Mouse (Mus musculus): ENCODE measurements around the gene Cpa1. TPM values are rescaled to one million over a fixed set of nuclear protein-coding genes. Genes with fewer than 3 reads are reported as not detected.

The Cpa1 gene
- polyA plus RNA-seq, 2 experiments = 1.3 to 1.4 TPM

DNA sequence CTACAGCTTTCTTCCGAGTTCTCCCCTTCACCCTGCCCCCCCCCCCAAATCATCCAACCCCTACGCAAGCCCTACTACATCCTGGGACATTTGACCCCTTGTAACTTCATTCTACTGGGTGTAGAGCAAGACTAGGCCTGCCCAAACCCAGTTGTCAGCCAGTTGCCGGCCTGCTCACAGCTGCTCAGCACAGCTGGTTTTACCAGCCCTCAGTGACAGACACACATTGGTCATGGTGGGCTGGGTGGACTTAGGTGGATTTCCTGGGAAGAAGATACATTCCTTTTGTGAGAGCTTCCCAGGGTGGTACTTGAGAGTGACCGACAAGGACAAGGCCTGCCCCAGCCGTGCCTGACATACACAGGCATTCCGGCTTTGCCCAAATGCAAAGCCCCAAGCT is 18.0 kb upstream of the Cpa1 start:
- Histone ChIP-seq H3K27me3 (ENCODE audit: control insufficient read depth, insufficient read depth, low read length) (no peaks in the 10 kb centered on the region), H3K4me3 (replicated peaks; ENCODE audit: low read length) (no peak overlapping the region), H3K9ac (ENCODE audit: low read depth, low read length, severe bottlenecking) (no peak overlapping the region), H3K4me1 (ENCODE audit: control insufficient read depth, insufficient read depth, low read length) (peaks cover 31% of the 10 kb centered on the region), H3K36me3 (ENCODE audit: control insufficient read depth, insufficient read depth, low read length) (no peaks in the 10 kb centered on the region), H3K4me2 (replicated peaks; ENCODE audit: low read depth, low read length, severe bottlenecking) (no peak overlapping the region), H3K27ac (replicated peaks; ENCODE audit: low read depth, low read length) (no peak overlapping the region), H3K9me3 (ENCODE audit: control insufficient read depth, low read length) (no peaks in the 10 kb centered on the region)
- DNase-seq (ENCODE audit: low spot score) (no peak), ATAC-seq (ENCODE audit: low FRiP score, low read depth) (peak; percentile 76)
- TF ChIP-seq POLR2A (IDR thresholded peaks at IDR 0.05; ENCODE audit: borderline replicate concordance, extremely low read depth, insufficient read depth, insufficient read length) = no peak
- WGBS = 76% methylated on average over 6 of the region's 6 CpGs

DNA sequence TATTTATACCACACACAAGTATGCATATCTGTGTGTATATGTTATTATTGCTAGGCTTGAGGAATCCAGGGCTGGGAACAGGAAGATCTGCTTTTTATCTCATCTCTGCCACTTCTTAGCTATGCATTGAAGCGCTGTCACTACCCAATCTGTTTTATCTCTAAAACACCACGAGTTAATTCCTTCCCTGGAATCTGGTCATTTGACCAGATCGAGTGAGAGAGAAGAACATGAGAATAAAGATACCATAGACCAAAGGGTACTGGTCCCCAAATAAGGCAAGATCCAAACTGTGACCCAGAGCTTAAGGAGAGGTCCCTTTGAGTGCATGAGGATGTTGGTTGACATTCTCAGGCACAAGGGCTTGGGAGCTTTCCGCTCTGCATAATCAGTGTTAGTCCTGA is 17.0 kb upstream of the Cpa1 start:
- Histone ChIP-seq H3K9me3 (ENCODE audit: control insufficient read depth, low read length) (no peaks in the 10 kb centered on the region), H3K36me3 (ENCODE audit: control insufficient read depth, insufficient read depth, low read length) (no peaks in the 10 kb centered on the region), H3K4me1 (ENCODE audit: control insufficient read depth, insufficient read depth, low read length) (peaks cover 21% of the 10 kb centered on the region), H3K4me2 (replicated peaks; ENCODE audit: low read depth, low read length, severe bottlenecking) (no peak overlapping the region), H3K27me3 (ENCODE audit: control insufficient read depth, insufficient read depth, low read length) (no peaks in the 10 kb centered on the region), H3K4me3 (replicated peaks; ENCODE audit: low read length) (no peak overlapping the region), H3K9ac (ENCODE audit: low read depth, low read length, severe bottlenecking) (no peak overlapping the region), H3K27ac (replicated peaks; ENCODE audit: low read depth, low read length) (no peak overlapping the region)
- WGBS = 50% methylated on average over 4 of the region's 4 CpGs
- no peak for TF ChIP-seq POLR2A (IDR thresholded peaks at IDR 0.05; ENCODE audit: borderline replicate concordance, extremely low read depth, insufficient read depth, insufficient read length)
- ATAC-seq (ENCODE audit: low FRiP score, low read depth) = no peak
- DNase-seq (ENCODE audit: low spot score) = no peak

DNA sequence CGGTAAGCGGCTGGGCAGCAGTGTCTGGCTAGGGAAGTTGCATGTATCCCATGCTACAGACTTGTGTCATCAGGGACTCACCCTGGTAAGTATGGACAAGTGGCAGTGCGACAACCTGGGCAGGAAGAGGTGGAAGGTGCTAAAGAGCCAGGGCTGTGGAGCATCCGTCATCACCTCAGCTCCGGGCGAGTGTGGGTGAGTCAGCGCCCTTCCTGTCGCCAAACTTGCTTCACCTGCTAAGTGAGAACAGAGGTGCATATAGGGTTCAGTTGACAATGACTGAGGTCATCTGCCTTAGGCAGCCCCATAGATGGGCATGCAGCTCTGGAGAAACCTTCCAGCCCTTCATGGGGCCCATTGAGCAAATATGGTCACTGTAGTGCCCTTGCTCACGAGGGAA is 14.3 kb upstream of the Cpa1 start:
- Histone ChIP-seq H3K27me3 (ENCODE audit: control insufficient read depth, insufficient read depth, low read length) (no peaks in the 10 kb centered on the region), H3K27ac (replicated peaks; ENCODE audit: low read depth, low read length) (no peak overlapping the region), H3K9ac (ENCODE audit: low read depth, low read length, severe bottlenecking) (no peak overlapping the region), H3K36me3 (ENCODE audit: control insufficient read depth, insufficient read depth, low read length) (no peaks in the 10 kb centered on the region), H3K9me3 (ENCODE audit: control insufficient read depth, low read length) (no peaks in the 10 kb centered on the region), H3K4me2 (replicated peaks; ENCODE audit: low read depth, low read length, severe bottlenecking) (no peak overlapping the region), H3K4me3 (replicated peaks; ENCODE audit: low read length) (no peak overlapping the region), H3K4me1 (ENCODE audit: control insufficient read depth, insufficient read depth, low read length) (peaks cover 6% of the 10 kb centered on the region; the same call in 1 of the 2 replicates)
- ATAC-seq (ENCODE audit: low FRiP score, low read depth) = no peak
- DNase-seq (ENCODE audit: low spot score) = no peak
- WGBS = 87% methylated on average over 9 of the region's 9 CpGs
- TF ChIP-seq POLR2A (IDR thresholded peaks at IDR 0.05; ENCODE audit: borderline replicate concordance, extremely low read depth, insufficient read depth, insufficient read length) = no peak

DNA sequence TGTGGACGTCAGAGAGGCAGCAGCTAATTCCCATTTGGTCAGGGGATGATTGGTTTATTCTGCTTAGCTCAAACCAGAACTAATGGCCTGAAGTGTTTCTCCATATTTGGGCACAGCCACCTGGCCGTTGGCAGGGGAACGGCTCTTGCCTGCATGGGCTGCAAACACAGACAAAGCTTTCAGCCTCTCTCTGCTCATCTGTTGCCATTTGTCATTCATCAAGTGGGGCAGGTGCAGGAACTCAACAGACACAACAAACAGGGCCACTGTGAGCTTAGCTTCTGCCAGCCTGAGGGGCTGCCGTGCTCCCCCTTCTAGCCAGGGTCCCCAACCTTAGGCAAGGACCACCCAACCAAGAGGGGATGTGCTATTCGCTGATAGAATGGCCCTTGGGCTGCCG is 10.9 kb upstream of the Cpa1 start:
- peak overlapping the region; percentile 19; the same call in 1 of the 2 replicates for H3K27ac ChIP-seq (replicated peaks; ENCODE audit: low read depth, low read length)
- H3K4me1 ChIP-seq (ENCODE audit: control insufficient read depth, insufficient read depth, low read length) = peaks cover 21% of the 10 kb centered on the region
- ATAC-seq (ENCODE audit: low FRiP score, low read depth) (peak; percentile 73; the same call in 1 of the 2 replicates), DNase-seq (ENCODE audit: low spot score) (no peak)
- H3K4me3 ChIP-seq (replicated peaks; ENCODE audit: low read length) = no peak overlapping the region
- no peaks in the 10 kb centered on the region for H3K9me3 ChIP-seq (ENCODE audit: control insufficient read depth, low read length)
- no peak for TF ChIP-seq POLR2A (IDR thresholded peaks at IDR 0.05; ENCODE audit: borderline replicate concordance, extremely low read depth, insufficient read depth, insufficient read length)
- no peaks in the 10 kb centered on the region for H3K36me3 ChIP-seq (ENCODE audit: control insufficient read depth, insufficient read depth, low read length)
- 35% methylated on average over 6 of the region's 6 CpGs for WGBS
- no peak overlapping the region for H3K4me2 ChIP-seq (replicated peaks; ENCODE audit: low read depth, low read length, severe bottlenecking)
- H3K27me3 ChIP-seq (ENCODE audit: control insufficient read depth, insufficient read depth, low read length) = no peaks in the 10 kb centered on the region
- no peak overlapping the region for H3K9ac ChIP-seq (ENCODE audit: low read depth, low read length, severe bottlenecking)

DNA sequence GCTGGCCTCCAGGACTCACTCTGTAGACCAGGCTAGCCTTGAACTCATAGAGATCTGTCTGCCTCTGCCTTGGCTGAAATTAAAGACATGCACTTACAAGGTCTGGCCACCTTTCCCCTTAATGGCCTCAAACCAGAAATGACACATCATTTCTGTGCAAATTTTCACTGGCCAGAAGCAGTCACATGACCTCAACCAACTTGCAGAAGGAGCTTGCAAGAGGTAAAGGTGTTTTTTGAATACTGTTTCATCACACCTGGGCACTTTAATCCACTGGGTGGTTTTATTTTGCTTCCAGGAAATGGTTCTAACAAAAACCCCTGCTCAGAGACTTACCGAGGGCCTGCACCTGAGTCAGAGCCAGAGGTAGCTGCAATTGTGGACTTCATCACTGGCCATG is 9.0 kb upstream of the Cpa1 start:
- no peak for TF ChIP-seq POLR2A (IDR thresholded peaks at IDR 0.05; ENCODE audit: borderline replicate concordance, extremely low read depth, insufficient read depth, insufficient read length)
- Histone ChIP-seq H3K9ac (ENCODE audit: low read depth, low read length, severe bottlenecking) (no peak overlapping the region), H3K4me3 (replicated peaks; ENCODE audit: low read length) (no peak overlapping the region), H3K9me3 (ENCODE audit: control insufficient read depth, low read length) (no peaks in the 10 kb centered on the region), H3K4me2 (replicated peaks; ENCODE audit: low read depth, low read length, severe bottlenecking) (no peak overlapping the region), H3K27ac (replicated peaks; ENCODE audit: low read depth, low read length) (no peak overlapping the region), H3K27me3 (ENCODE audit: control insufficient read depth, insufficient read depth, low read length) (no peaks in the 10 kb centered on the region), H3K36me3 (ENCODE audit: control insufficient read depth, insufficient read depth, low read length) (no peaks in the 10 kb centered on the region), H3K4me1 (ENCODE audit: control insufficient read depth, insufficient read depth, low read length) (peaks cover 25% of the 10 kb centered on the region)
- WGBS = 86% methylated on average over 1 of the region's 1 CpGs
- DNase-seq (ENCODE audit: low spot score) (no peak), ATAC-seq (ENCODE audit: low FRiP score, low read depth) (no peak)
